Mouse (Mus musculus): ENCODE data around the gene Pycard.
"Not testable (repeated sequence)": the region's sequence is repeated elsewhere in the genome, so short reads cannot be mapped to it uniquely, and the experiment has no call there.

Pycard gene

GRCm38 (mm10) chr7:127993341-127993977 is at the start of gene Pycard:
Gene Pycard, minus strand, starts transcription at chr7:127993867.
- DNase-seq (ENCODE audit: low spot score in 2 of 2) = no peak

- DNase-seq (ENCODE audit: low spot score in 2 of 2) = not testable (repeated sequence)
Measured at GRCm38 (mm10) chr7:128042161-128042820, 48.6 kb upstream of the Pycard start.

DNA sequence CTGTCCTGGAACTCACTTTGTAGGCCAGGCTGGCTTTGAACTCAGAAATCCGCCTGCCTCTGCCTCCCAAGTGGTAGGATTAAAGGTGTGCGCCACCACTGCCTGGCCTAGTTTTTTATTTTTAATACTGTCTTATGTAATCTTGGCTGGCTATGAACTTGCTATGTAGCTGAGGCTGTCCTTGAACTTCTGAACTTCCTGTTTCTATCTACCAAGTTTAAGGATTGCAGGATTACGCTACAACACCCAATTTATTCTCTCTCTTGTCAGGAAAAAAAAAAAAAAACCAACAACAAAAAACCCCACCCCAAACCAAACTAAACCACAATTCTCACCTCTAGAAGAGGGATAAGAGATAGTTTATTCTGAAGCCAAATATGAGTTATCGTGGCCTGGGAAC is 39.9 kb upstream of the Pycard start:
- DNase-seq (ENCODE audit: low spot score in 2 of 2) = no peak

- DNase-seq (ENCODE audit: low spot score in 2 of 2) = no peak
Measured at GRCm38 (mm10) chr7:128032989-128033293, 39.3 kb upstream of the Pycard start.

- no peak for DNase-seq (ENCODE audit: low spot score in 2 of 2)
Measured at GRCm38 (mm10) chr7:128032290-128032988, 38.8 kb upstream of the Pycard start.

DNA sequence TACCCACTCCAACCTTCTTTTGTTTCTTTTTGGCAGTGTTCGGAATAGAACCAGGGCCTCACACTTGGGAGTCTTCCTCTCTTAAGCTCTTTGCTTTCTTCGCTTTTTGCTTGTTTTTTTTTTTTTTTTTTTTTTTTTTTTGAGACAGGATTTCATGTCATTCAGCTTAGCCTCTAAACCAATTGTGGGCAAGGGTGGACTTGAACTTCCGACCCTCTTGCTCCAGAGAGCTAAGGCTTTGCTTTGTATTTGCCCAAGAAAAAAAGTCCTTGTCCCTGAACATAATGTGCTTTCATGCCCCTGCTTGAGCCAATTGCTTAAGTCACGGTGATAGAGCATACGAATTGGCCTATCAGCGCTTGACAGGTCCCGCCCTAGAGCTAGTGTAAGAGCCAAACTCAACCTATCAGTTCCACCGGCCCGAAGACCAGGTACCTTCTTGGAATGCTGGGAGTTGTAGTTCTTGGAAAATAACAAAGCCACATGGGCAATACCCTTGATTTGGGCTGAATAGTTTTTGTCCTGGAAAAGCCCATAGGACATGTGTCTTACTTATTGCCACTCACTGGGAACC is 37.8 kb upstream of the Pycard start:
- DNase-seq (ENCODE audit: low spot score in 2 of 2) = no peak

GRCm38 (mm10) chr7:128025381-128025780 is 31.7 kb upstream of the Pycard start:
- no peak for DNase-seq (ENCODE audit: low spot score in 2 of 2)

- no peak for DNase-seq (ENCODE audit: low spot score in 2 of 2)
Measured at GRCm38 (mm10) chr7:128024932-128025331, 31.3 kb upstream of the Pycard start.

- DNase-seq (ENCODE audit: low spot score in 2 of 2) = no peak
Measured at GRCm38 (mm10) chr7:128024364-128024763, 30.7 kb upstream of the Pycard start.

GRCm38 (mm10) chr7:128023565-128023964 is 29.9 kb upstream of the Pycard start:
- no peak for DNase-seq (ENCODE audit: low spot score in 2 of 2)

GRCm38 (mm10) chr7:128022974-128023373 is 29.3 kb upstream of the Pycard start:
- no peak for DNase-seq (ENCODE audit: low spot score in 2 of 2)

- DNase-seq (ENCODE audit: low spot score in 2 of 2) = no peak
Measured at GRCm38 (mm10) chr7:128019187-128019586, 25.5 kb upstream of the Pycard start.

DNA sequence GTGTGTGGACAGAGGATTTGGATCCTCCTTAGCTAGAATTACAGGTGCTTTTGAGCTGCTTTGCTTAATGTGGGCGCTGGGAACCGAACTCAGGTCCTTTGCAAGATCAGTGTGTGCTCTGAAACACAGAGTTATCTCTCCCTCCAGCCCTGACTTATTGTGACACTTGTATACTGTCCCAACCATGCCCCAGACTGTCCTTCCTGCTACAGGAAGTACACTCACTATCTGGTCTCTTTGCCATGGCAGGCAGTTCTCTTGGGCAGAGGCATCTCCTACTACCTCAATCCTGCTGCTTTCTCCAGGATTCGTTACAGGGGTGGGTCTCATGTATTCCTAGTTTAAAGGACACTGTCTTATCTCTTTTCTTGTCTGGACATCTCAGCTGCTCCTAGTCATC is 24.6 kb upstream of the Pycard start:
- no peak for DNase-seq (ENCODE audit: low spot score in 2 of 2)

DNA sequence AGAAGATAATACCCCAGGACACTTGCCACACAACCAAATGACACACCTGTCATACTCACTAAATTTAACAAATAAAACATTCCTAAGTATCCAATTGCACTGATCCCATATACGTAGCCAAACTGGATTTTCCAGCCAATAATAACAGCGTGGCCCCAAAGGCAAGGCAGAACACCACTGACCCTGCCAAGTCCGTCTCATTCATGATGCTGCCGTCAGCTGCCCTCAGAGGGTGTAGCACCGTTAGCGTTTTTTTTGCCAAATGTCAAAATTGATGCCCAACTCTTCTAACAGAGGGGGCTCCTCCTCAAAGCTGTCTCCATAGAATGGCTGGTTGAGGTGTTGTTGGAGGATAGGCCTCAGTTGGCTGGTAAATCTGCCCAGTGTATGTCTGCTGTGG is 23.0 kb upstream of the Pycard start:
- DNase-seq (ENCODE audit: low spot score in 2 of 2) = no peak

GRCm38 (mm10) chr7:128016134-128016533 is 22.5 kb upstream of the Pycard start:
- not testable (repeated sequence) for DNase-seq (ENCODE audit: low spot score in 2 of 2)

DNA sequence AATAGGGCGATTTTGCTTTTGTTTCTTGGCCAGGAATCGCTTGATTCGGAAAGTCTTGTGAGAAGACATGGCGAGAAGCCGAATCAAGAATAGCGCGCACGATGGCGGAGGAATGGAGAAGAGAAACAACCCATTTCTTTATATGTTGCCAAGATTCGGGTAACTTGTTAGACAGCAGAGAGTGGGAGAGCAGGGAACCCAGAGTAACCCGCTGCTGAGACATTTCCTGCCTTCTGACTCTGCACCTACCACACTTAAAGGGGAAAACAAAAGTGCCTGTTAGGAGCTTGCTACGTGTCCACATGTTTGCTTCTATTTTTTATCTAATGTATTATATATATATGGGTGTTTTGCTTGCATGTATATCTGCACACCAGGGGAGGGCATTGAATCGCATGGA is 19.4 kb upstream of the Pycard start:
- no peak for DNase-seq (ENCODE audit: low spot score in 2 of 2)

- no peak for DNase-seq (ENCODE audit: low spot score in 2 of 2)
Measured at GRCm38 (mm10) chr7:128012136-128012780, 18.6 kb upstream of the Pycard start.

- no peak for DNase-seq (ENCODE audit: low spot score in 2 of 2)
Measured at GRCm38 (mm10) chr7:128009715-128010340, 16.2 kb upstream of the Pycard start.

DNA sequence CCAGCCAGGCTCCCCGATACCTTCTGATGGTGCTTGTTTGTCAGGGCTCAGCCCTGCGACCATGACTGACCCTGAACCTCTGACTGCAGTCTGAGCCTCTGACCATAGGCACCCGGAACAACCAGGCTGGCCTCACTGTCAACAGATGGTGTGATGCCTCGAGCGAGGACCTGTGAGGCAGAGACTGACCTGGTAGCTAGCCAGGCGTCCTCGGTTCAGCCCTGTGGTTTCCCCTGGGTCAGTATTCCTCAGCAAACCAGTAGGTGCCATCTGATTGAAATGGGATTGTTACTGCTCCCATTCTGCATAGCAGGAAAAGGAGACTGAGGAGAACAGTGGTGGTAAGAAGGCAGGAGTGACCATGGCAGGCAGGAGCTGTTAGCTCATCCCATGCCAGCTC is 12.5 kb upstream of the Pycard start:
- DNase-seq (ENCODE audit: low spot score in 2 of 2) = no peak

- no peak for DNase-seq (ENCODE audit: low spot score in 2 of 2)
Measured at GRCm38 (mm10) chr7:128004487-128005362, 11.1 kb upstream of the Pycard start.

GRCm38 (mm10) chr7:128004150-128004486 is 10.5 kb upstream of the Pycard start:
- no peak for DNase-seq (ENCODE audit: low spot score in 2 of 2)
